Mouse (Mus musculus) bone marrow, adult 2 months (tissue): Measurements from ENCODE around the gene Sox2.

Experiments
- CTCF ChIP-seq: fragments of 200-500 bp; IDR thresholded peaks from 2 replicates; pipeline ENCODE4 v1.5.1; 2011; ENCODE audit warnings: low read length, control low read depth; ENCODE audit not compliant: control insufficient read depth, insufficient read depth
- POLR2A ChIP-seq: fragments of 200-500 bp; IDR thresholded peaks from 2 replicates; pipeline ENCODE4 v1.6.1; 2011; ENCODE audit warnings: low read depth, mild to moderate bottlenecking, control low read depth, low read length, borderline replicate concordance; ENCODE audit not compliant: control insufficient read depth

- no peak for TF ChIP-seq CTCF
- TF ChIP-seq POLR2A, result no peak
Observed at GRCm38 (mm10) chr3:34660542-34661290, 10.5 kb downstream of the Sox2 start.
